Mouse (Mus musculus): ENCODE measurements around the gene Kcnd1. TPM values are rescaled to one million over a fixed set of nuclear protein-coding genes. Genes with fewer than 3 reads are reported as not detected.

Kcnd1 gene
- polyA plus RNA-seq, 1 experiment from 2014 or later, result 1.3 TPM

DNA sequence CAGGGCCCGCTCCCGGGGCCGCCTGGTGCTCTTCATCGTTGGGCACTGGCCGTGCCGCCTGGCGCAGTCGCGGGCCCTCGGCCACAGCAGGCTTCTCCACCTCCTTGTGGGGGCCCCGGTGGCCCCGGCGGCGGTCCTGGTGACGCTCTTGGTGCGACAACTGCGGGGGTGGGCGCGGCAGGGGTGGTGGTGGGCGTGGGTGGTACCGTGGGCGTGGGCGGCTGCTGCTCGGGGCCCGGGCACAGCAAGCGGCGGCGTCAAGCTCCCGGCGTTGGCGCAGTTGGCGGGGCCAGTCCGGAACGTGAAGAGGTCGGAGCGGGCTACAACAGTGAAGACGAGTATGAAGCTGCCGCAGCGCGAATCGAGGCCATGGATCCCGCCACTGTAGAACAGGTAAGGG is 20.2 kb downstream of the Kcnd1 start:
- Histone ChIP-seq H3K36me3 (ENCODE audit: control insufficient read depth, insufficient read depth, low read length) (no peaks in the 10 kb centered on the region), H3K27me3 (replicated peaks; ENCODE audit: control insufficient read depth, insufficient read depth, low read length) (no peaks in the 10 kb centered on the region), H3K4me3 (ENCODE audit: low read length) (peak overlapping the region; percentile 69), H3K9me3 (ENCODE audit: control insufficient read depth, low read length) (no peaks in the 10 kb centered on the region), H3K9ac (ENCODE audit: low read depth, low read length) (peak overlapping the region; percentile 81), H3K4me2 (ENCODE audit: low read depth, low read length) (peak overlapping the region; percentile 62), H3K27ac (ENCODE audit: low read length) (peak overlapping the region; percentile 88), H3K4me1 (ENCODE audit: control insufficient read depth, insufficient read depth, low read length) (no peaks in the 10 kb centered on the region)
- ATAC-seq, result no peak
- WGBS, result 18% methylated on average over 31 of the region's 42 CpGs

DNA sequence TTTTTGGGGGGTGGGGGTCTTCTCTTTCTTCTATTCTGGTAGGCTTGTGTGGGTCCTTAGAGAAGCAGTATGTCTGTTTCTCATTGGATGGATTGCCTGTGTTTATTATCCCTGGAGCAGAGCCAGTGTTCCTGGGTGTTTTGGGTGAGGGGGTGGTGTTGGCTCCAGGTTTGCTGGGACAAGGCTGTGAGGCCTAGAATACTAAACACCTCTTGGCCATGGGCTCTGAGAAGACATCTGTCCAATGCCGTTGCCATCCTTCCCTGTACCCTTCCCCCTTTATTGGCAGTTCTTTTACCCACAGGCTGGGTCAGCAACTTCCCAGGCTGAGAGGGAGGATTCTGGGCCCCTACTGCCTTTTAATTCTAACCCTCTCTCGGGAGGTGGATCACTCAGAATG is 25.8 kb downstream of the Kcnd1 start:
- Histone ChIP-seq H3K4me2 (ENCODE audit: low read depth, low read length) (no peak overlapping the region), H3K36me3 (ENCODE audit: control insufficient read depth, insufficient read depth, low read length) (0 out of 2 replicates have a peak, but pooled peaks cover 2% of the 10 kb centered on the region), H3K4me1 (ENCODE audit: control insufficient read depth, insufficient read depth, low read length) (no peaks in the 10 kb centered on the region), H3K9me3 (ENCODE audit: control insufficient read depth, low read length) (no peaks in the 10 kb centered on the region), H3K27me3 (replicated peaks; ENCODE audit: control insufficient read depth, insufficient read depth, low read length) (no peaks in the 10 kb centered on the region), H3K9ac (ENCODE audit: low read depth, low read length) (no peak overlapping the region), H3K4me3 (ENCODE audit: low read length) (no peak overlapping the region), H3K27ac (ENCODE audit: low read length) (no peak overlapping the region)
- WGBS, result 73% methylated on average over 2 of the region's 2 CpGs
- no peak for ATAC-seq

DNA sequence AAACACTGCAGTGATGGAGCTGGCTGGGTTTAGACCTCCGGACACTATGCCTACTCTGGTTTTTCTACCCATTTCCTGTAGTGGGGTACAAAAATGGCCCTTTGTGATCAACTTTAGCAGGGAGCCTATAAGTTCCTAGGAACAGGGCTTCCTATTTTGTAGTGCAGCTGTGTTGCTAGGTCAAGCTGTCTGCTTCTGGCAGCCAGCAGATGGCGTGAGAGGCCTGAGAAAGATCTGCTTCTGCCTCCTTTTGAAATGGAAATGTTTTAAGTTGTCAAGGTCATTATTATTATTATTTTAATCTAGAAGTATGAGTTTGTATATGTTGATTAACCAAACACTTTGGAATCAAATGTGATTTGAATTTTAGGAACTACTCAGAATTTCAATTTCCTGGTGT is 32.5 kb downstream of the Kcnd1 start:
- WGBS, result 38% methylated on average over 2 of the region's 2 CpGs
- Histone ChIP-seq H3K4me3 (ENCODE audit: low read length) (no peak overlapping the region), H3K4me1 (ENCODE audit: control insufficient read depth, insufficient read depth, low read length) (no peaks in the 10 kb centered on the region), H3K9me3 (ENCODE audit: control insufficient read depth, low read length) (no peaks in the 10 kb centered on the region), H3K27ac (ENCODE audit: low read length) (no peak overlapping the region), H3K27me3 (replicated peaks; ENCODE audit: control insufficient read depth, insufficient read depth, low read length) (no peaks in the 10 kb centered on the region), H3K36me3 (ENCODE audit: control insufficient read depth, insufficient read depth, low read length) (0 out of 2 replicates have a peak, but pooled peaks cover 4% of the 10 kb centered on the region), H3K4me2 (ENCODE audit: low read depth, low read length) (no peak overlapping the region), H3K9ac (ENCODE audit: low read depth, low read length) (no peak overlapping the region)
- no peak for ATAC-seq

DNA sequence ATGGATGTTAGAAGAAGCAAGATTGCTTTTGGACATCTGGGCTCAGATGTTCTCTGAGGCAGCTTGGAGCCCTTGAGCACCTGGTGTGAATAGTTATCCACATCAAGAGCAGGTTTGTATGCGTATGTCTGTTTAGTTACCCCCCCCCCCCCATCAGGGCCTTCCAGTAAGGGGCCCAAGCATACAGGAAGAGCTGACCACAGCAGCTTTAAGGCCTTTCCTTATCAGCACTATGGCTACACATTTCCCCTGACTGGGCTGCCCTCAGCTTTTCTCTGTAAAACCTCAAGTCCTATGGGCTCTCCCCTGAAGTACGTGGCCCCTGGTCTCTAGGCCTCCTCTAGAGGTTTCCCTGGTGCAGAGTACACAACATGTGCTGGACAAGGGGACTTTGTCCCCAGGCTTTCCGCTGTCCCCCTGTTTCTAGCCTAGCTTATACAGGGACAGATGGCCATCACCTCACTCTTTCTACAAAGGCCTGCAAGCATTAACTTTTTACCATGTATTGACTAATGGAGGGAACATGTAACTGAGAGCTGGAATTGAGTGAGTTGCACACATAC is 37.2 kb downstream of the Kcnd1 start:
- Histone ChIP-seq H3K4me2 (ENCODE audit: low read depth, low read length) (no peak overlapping the region), H3K27ac (ENCODE audit: low read length) (no peak overlapping the region), H3K9me3 (ENCODE audit: control insufficient read depth, low read length) (no peaks in the 10 kb centered on the region), H3K36me3 (ENCODE audit: control insufficient read depth, insufficient read depth, low read length) (no peaks in the 10 kb centered on the region), H3K4me1 (ENCODE audit: control insufficient read depth, insufficient read depth, low read length) (no peaks in the 10 kb centered on the region), H3K9ac (ENCODE audit: low read depth, low read length) (no peak overlapping the region), H3K4me3 (ENCODE audit: low read length) (no peak overlapping the region), H3K27me3 (replicated peaks; ENCODE audit: control insufficient read depth, insufficient read depth, low read length) (no peaks in the 10 kb centered on the region)
- WGBS, result 80% methylated on average over 3 of the region's 3 CpGs
- peak; percentile 64 for ATAC-seq

DNA sequence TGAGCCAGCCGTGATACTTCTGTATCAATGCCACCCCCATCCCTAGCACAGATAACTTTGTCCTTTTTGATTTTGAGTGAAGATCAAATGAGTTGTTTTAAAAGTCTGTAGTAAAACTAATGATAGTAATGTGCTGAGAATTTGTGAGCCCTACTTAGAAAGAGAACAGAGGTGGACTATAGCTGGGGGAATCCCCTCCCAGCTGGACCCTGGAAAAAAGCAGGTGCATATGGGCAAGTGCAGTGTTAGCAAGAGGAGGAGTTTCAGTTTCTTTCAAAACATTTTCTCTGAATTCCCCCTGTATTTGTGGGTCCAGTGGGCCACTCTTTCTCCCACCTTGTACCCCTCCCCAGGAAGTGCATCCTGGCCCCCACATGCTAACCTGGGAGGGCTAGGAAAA is 41.1 kb downstream of the Kcnd1 start:
- Histone ChIP-seq H3K4me3 (ENCODE audit: low read length) (no peak overlapping the region), H3K27ac (ENCODE audit: low read length) (no peak overlapping the region), H3K9me3 (ENCODE audit: control insufficient read depth, low read length) (no peaks in the 10 kb centered on the region), H3K36me3 (ENCODE audit: control insufficient read depth, insufficient read depth, low read length) (no peaks in the 10 kb centered on the region), H3K4me1 (ENCODE audit: control insufficient read depth, insufficient read depth, low read length) (no peaks in the 10 kb centered on the region), H3K27me3 (replicated peaks; ENCODE audit: control insufficient read depth, insufficient read depth, low read length) (no peaks in the 10 kb centered on the region), H3K9ac (ENCODE audit: low read depth, low read length) (no peak overlapping the region), H3K4me2 (ENCODE audit: low read depth, low read length) (no peak overlapping the region)
- no peak for ATAC-seq
- 70% methylated on average over 1 of the region's 1 CpGs for WGBS

DNA sequence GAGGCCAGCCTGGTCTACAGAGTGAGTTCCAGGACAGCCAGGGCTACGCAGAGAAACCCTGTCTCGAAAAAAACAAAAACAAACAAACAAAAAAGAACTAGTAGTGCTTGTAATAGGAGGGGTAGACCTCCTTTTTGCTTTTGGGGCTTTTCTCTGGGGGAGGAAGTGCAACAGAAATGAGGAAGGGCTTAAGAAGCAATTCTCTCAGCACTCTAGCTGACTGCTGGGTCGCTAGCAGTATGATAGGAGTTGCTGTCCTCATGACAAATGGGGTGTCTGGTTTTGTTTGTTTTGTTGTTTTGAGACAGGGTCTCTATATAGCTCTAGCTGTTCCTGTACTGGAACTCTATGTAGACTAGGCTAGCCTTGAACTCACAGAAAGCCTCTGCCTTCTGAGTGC is 42.5 kb downstream of the Kcnd1 start:
- 63% methylated on average over 3 of the region's 3 CpGs for WGBS
- no peaks in the 10 kb centered on the region for H3K9me3 ChIP-seq (ENCODE audit: control insufficient read depth, low read length)
- no peaks in the 10 kb centered on the region for H3K27me3 ChIP-seq (replicated peaks; ENCODE audit: control insufficient read depth, insufficient read depth, low read length)
- no peak for ATAC-seq
- no peak overlapping the region for H3K27ac ChIP-seq (ENCODE audit: low read length)
- no peak overlapping the region for H3K9ac ChIP-seq (ENCODE audit: low read depth, low read length)
- no peaks in the 10 kb centered on the region for H3K36me3 ChIP-seq (ENCODE audit: control insufficient read depth, insufficient read depth, low read length)
- H3K4me1 ChIP-seq (ENCODE audit: control insufficient read depth, insufficient read depth, low read length), result no peaks in the 10 kb centered on the region
- no peak overlapping the region for H3K4me2 ChIP-seq (ENCODE audit: low read depth, low read length)
- no peak overlapping the region for H3K4me3 ChIP-seq (ENCODE audit: low read length)

DNA sequence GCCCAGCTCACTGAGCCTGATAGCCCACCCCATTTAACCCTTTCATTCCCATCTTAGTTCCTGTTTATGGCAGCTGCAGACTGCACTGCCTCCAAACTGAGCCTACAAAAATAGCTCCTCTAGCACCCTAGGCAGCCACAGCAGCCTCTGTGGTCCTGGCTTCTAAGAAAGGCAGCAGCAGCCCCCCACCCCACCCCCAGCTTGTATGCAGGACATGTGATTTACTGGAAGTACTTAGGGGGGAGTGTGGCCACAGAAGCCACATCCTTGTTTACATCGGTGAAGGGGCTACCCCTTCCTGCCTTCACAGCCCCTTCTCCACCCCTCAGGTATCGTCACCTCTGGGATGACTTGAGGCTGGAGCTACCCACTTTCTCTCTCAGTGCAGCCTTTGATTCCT is 43.3 kb downstream of the Kcnd1 start:
- H3K4me2 ChIP-seq (ENCODE audit: low read depth, low read length), result no peak overlapping the region
- 66% methylated on average over 2 of the region's 2 CpGs for WGBS
- no peaks in the 10 kb centered on the region for H3K36me3 ChIP-seq (ENCODE audit: control insufficient read depth, insufficient read depth, low read length)
- H3K9me3 ChIP-seq (ENCODE audit: control insufficient read depth, low read length), result no peaks in the 10 kb centered on the region
- H3K27ac ChIP-seq (ENCODE audit: low read length), result no peak overlapping the region
- no peaks in the 10 kb centered on the region for H3K4me1 ChIP-seq (ENCODE audit: control insufficient read depth, insufficient read depth, low read length)
- H3K4me3 ChIP-seq (ENCODE audit: low read length), result no peak overlapping the region
- no peak overlapping the region for H3K9ac ChIP-seq (ENCODE audit: low read depth, low read length)
- no peaks in the 10 kb centered on the region for H3K27me3 ChIP-seq (replicated peaks; ENCODE audit: control insufficient read depth, insufficient read depth, low read length)
- no peak for ATAC-seq

DNA sequence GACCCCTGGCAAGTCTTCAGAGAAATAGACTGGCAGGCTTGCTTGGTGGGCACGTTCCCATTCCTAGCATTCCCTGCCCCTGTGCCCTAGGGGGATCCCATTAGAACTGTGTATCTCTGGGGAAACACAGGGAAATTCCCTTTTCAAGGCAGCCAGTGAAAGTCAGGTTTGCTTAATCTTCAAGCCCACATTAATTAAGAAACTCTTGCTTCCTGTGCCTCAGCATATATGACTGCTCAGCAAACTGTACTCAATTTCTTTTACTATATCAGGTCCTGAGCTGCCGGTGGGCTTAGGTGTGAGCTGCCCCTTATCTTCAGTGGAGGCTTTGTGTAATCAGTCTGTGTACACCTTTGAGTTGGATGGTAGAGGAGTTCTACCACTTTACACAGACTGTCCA is 43.7 kb downstream of the Kcnd1 start:
- Histone ChIP-seq H3K27me3 (replicated peaks; ENCODE audit: control insufficient read depth, insufficient read depth, low read length) (no peaks in the 10 kb centered on the region), H3K4me3 (ENCODE audit: low read length) (no peak overlapping the region), H3K36me3 (ENCODE audit: control insufficient read depth, insufficient read depth, low read length) (no peaks in the 10 kb centered on the region), H3K9ac (ENCODE audit: low read depth, low read length) (no peak overlapping the region), H3K9me3 (ENCODE audit: control insufficient read depth, low read length) (no peaks in the 10 kb centered on the region), H3K4me1 (ENCODE audit: control insufficient read depth, insufficient read depth, low read length) (no peaks in the 10 kb centered on the region), H3K27ac (ENCODE audit: low read length) (no peak overlapping the region), H3K4me2 (ENCODE audit: low read depth, low read length) (no peak overlapping the region)
- ATAC-seq, result no peak
- 65% methylated on average over 2 of the region's 2 CpGs for WGBS

DNA sequence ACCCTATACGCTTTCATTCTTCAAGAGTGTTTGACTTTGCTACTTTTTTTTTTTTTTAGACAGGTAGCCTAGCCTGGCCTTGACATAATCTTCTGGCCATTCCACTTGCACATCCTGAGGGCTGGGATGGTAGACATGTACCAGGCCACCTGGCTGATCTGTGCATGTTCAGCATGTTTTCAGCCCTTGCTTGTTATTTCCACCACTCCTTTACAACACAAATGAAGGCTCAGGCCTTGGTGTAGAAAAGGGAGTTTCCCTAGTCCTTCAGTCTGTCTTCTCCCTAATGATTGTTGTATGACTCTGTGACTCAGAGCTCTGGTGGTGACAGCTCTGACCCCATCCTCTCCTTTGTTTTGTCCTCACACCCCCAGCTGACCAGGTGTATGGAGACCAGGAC is 45.1 kb downstream of the Kcnd1 start:
- H3K27ac ChIP-seq (ENCODE audit: low read length), result no peak overlapping the region
- H3K36me3 ChIP-seq (ENCODE audit: control insufficient read depth, insufficient read depth, low read length), result no peaks in the 10 kb centered on the region

DNA sequence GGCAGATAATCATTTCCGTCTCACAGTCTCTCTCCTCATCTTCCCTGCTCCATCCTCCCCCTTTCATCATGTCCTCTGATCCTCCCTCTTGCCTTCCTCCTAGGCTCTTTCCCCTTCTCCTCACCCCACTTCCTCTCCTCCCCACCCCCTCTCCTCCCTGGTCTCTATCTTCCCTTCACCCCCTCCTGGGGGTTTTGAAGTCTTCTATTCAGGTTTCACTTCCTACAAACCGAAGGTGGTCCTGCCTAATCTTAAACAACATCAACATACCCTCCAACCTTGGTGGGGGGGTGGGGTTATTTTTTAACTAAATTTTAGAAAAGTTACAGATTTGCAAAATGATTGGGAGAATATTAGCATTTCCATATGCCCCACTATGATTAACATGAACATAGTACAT is 46.4 kb downstream of the Kcnd1 start:
- Histone ChIP-seq H3K4me3 (ENCODE audit: low read length) (no peak overlapping the region), H3K4me2 (ENCODE audit: low read depth, low read length) (no peak overlapping the region), H3K27ac (ENCODE audit: low read length) (no peak overlapping the region), H3K36me3 (ENCODE audit: control insufficient read depth, insufficient read depth, low read length) (no peaks in the 10 kb centered on the region), H3K27me3 (replicated peaks; ENCODE audit: control insufficient read depth, insufficient read depth, low read length) (no peaks in the 10 kb centered on the region), H3K9me3 (ENCODE audit: control insufficient read depth, low read length) (no peaks in the 10 kb centered on the region), H3K9ac (ENCODE audit: low read depth, low read length) (no peak overlapping the region), H3K4me1 (ENCODE audit: control insufficient read depth, insufficient read depth, low read length) (no peaks in the 10 kb centered on the region)
- 55% methylated on average over 2 of the region's 2 CpGs for WGBS
- ATAC-seq, result no peak

More for the DNA sequence above, 45.1 kb downstream of the Kcnd1 start:
- ATAC-seq, result no peak
- WGBS, result 100% methylated on average over 1 of the region's 1 CpGs
- no peaks in the 10 kb centered on the region for H3K4me1 ChIP-seq (ENCODE audit: control insufficient read depth, insufficient read depth, low read length)
- H3K4me2 ChIP-seq (ENCODE audit: low read depth, low read length), result no peak overlapping the region
- no peaks in the 10 kb centered on the region for H3K9me3 ChIP-seq (ENCODE audit: control insufficient read depth, low read length)
- no peak overlapping the region for H3K4me3 ChIP-seq (ENCODE audit: low read length)
- no peak overlapping the region for H3K9ac ChIP-seq (ENCODE audit: low read depth, low read length)
- H3K27me3 ChIP-seq (replicated peaks; ENCODE audit: control insufficient read depth, insufficient read depth, low read length), result no peaks in the 10 kb centered on the region

Data from intestine, embryonic 16.5 days (tissue).